Mouse (Mus musculus): ENCODE measurements around the gene Arf3. TPM values are rescaled to one million over a fixed set of nuclear protein-coding genes. Genes with fewer than 3 reads are reported as not detected.
A peak's percentile ranks its signal among the peaks of the same experiment; 100 is the strongest.
"Not testable (repeated sequence)": the region's sequence is repeated elsewhere in the genome, so short reads cannot be mapped to it uniquely, and the experiment has no call there.

Gene Arf3
- polyA plus RNA-seq, 1 experiment from 2014 or later: 11.7 TPM

- 61% methylated on average over 6 of the region's 6 CpGs for WGBS (ENCODE audit: insufficient replicate concordance)
- no peak overlapping the region for H3K9ac ChIP-seq
- H3K4me2 ChIP-seq: no peak overlapping the region
- 0 out of 2 replicates have a peak, but pooled peaks cover 5% of the 10 kb centered on the region for H3K4me1 ChIP-seq (replicated peaks)
- H3K4me3 ChIP-seq (replicated peaks): no peak overlapping the region
- ATAC-seq (ENCODE audit: insufficient read depth): no peak
- H3K27ac ChIP-seq (replicated peaks): no peak overlapping the region
- no peaks in the 10 kb centered on the region for H3K36me3 ChIP-seq (replicated peaks)
- H3K27me3 ChIP-seq: no peaks in the 10 kb centered on the region
- H3K9me3 ChIP-seq (replicated peaks): no peaks in the 10 kb centered on the region
Measured at GRCm38 (mm10) chr15:98747296-98747695, 15.7 kb downstream of the Arf3 start.

- H3K4me2 ChIP-seq: no peak overlapping the region
- no peak for ATAC-seq (ENCODE audit: insufficient read depth)
- no peak overlapping the region for H3K4me3 ChIP-seq (replicated peaks)
- H3K27me3 ChIP-seq: no peaks in the 10 kb centered on the region
- no peak overlapping the region for H3K27ac ChIP-seq (replicated peaks)
- peaks cover 2% of the 10 kb centered on the region; the same call in 1 of the 2 replicates for H3K36me3 ChIP-seq (replicated peaks)
- 0 out of 2 replicates have a peak, but pooled peaks cover 5% of the 10 kb centered on the region for H3K4me1 ChIP-seq (replicated peaks)
- H3K9me3 ChIP-seq (replicated peaks): no peaks in the 10 kb centered on the region
- no peak overlapping the region for H3K9ac ChIP-seq
- WGBS (ENCODE audit: insufficient replicate concordance): 63% methylated on average over 10 of the region's 10 CpGs
Measured at GRCm38 (mm10) chr15:98746344-98746965, 16.6 kb downstream of the Arf3 start.

GRCm38 (mm10) chr15:98743863-98744262 is 19.2 kb downstream of the Arf3 start:
- not testable (repeated sequence) for H3K4me1 ChIP-seq (replicated peaks); H3K4me2 ChIP-seq; H3K4me3 ChIP-seq (replicated peaks); H3K9me3 ChIP-seq (replicated peaks); ATAC-seq (ENCODE audit: insufficient read depth); H3K27ac ChIP-seq (replicated peaks); H3K27me3 ChIP-seq; H3K9ac ChIP-seq
- H3K36me3 ChIP-seq (replicated peaks): peaks cover 23% of the 10 kb centered on the region
- 70% methylated on average over 3 of the region's 3 CpGs for WGBS (ENCODE audit: insufficient replicate concordance)

- 66% methylated on average over 8 of the region's 8 CpGs for WGBS (ENCODE audit: insufficient replicate concordance)
- no peak for ATAC-seq (ENCODE audit: insufficient read depth)
- H3K9ac ChIP-seq: no peak overlapping the region
- H3K9me3 ChIP-seq (replicated peaks): no peaks in the 10 kb centered on the region
- H3K36me3 ChIP-seq (replicated peaks): peaks cover 23% of the 10 kb centered on the region
- H3K27me3 ChIP-seq: no peaks in the 10 kb centered on the region
- no peak overlapping the region for H3K4me3 ChIP-seq (replicated peaks)
- H3K4me1 ChIP-seq (replicated peaks): peaks cover 13% of the 10 kb centered on the region; the same call in 1 of the 2 replicates
- H3K4me2 ChIP-seq: no peak overlapping the region
- H3K27ac ChIP-seq (replicated peaks): no peak overlapping the region
Measured at GRCm38 (mm10) chr15:98742766-98743428, 20.1 kb downstream of the Arf3 start.

- peaks cover 13% of the 10 kb centered on the region; the same call in 1 of the 2 replicates for H3K4me1 ChIP-seq (replicated peaks)
- ATAC-seq (ENCODE audit: insufficient read depth): no peak
- H3K27ac ChIP-seq (replicated peaks): no peak overlapping the region
- H3K9ac ChIP-seq: no peak overlapping the region
- no peaks in the 10 kb centered on the region for H3K9me3 ChIP-seq (replicated peaks)
- 79% methylated on average over 8 of the region's 8 CpGs for WGBS (ENCODE audit: insufficient replicate concordance)
- no peak overlapping the region for H3K4me2 ChIP-seq
- H3K4me3 ChIP-seq (replicated peaks): no peak overlapping the region
- no peaks in the 10 kb centered on the region for H3K27me3 ChIP-seq
- peaks cover 23% of the 10 kb centered on the region for H3K36me3 ChIP-seq (replicated peaks)
Measured at GRCm38 (mm10) chr15:98740219-98740618, 22.8 kb downstream of the Arf3 start.

- 62% methylated on average over 4 of the region's 4 CpGs for WGBS (ENCODE audit: insufficient replicate concordance)
- Histone ChIP-seq H3K36me3 (replicated peaks) (peaks cover 23% of the 10 kb centered on the region), H3K4me2 (no peak overlapping the region), H3K4me3 (replicated peaks) (no peak overlapping the region), H3K9ac (no peak overlapping the region), H3K27me3 (no peaks in the 10 kb centered on the region), H3K4me1 (replicated peaks) (peaks cover 22% of the 10 kb centered on the region), H3K9me3 (replicated peaks) (no peaks in the 10 kb centered on the region), H3K27ac (replicated peaks) (peak overlapping the region; percentile 34)
- 0 out of 2 replicates have a peak, but pooled peaks have one; percentile 22 for ATAC-seq (ENCODE audit: insufficient read depth)
Measured at GRCm38 (mm10) chr15:98738796-98739195, 24.2 kb downstream of the Arf3 start.

- no peak overlapping the region for H3K4me3 ChIP-seq (replicated peaks)
- H3K4me2 ChIP-seq: no peak overlapping the region
- H3K4me1 ChIP-seq (replicated peaks): peaks cover 31% of the 10 kb centered on the region
- H3K9ac ChIP-seq: no peak overlapping the region
- H3K27ac ChIP-seq (replicated peaks): 0 out of 2 replicates have a peak overlapping the region, but pooled peaks have one; percentile 34
- peaks cover 23% of the 10 kb centered on the region for H3K36me3 ChIP-seq (replicated peaks)
- no peak for ATAC-seq (ENCODE audit: insufficient read depth)
- no peaks in the 10 kb centered on the region for H3K9me3 ChIP-seq (replicated peaks)
- H3K27me3 ChIP-seq: no peaks in the 10 kb centered on the region
Measured at GRCm38 (mm10) chr15:98737881-98738280, 25.1 kb downstream of the Arf3 start.

- H3K36me3 ChIP-seq (replicated peaks): peaks cover 22% of the 10 kb centered on the region
- no peak for ATAC-seq (ENCODE audit: insufficient read depth)
- H3K27me3 ChIP-seq: no peaks in the 10 kb centered on the region
- no peaks in the 10 kb centered on the region for H3K9me3 ChIP-seq (replicated peaks)
- H3K4me3 ChIP-seq (replicated peaks): no peak overlapping the region
- 70% methylated on average over 10 of the region's 10 CpGs for WGBS (ENCODE audit: insufficient replicate concordance)
- H3K27ac ChIP-seq (replicated peaks): no peak overlapping the region
- H3K9ac ChIP-seq: no peak overlapping the region
- H3K4me2 ChIP-seq: no peak overlapping the region
- peaks cover 42% of the 10 kb centered on the region for H3K4me1 ChIP-seq (replicated peaks)
Measured at GRCm38 (mm10) chr15:98736521-98736920, 26.5 kb downstream of the Arf3 start.

- H3K27ac ChIP-seq (replicated peaks): peak overlapping the region; percentile 51
- ATAC-seq (ENCODE audit: insufficient read depth): 0 out of 2 replicates have a peak, but pooled peaks have one; percentile 7
Measured at GRCm38 (mm10) chr15:98733976-98734566, 28.9 kb downstream of the Arf3 start.

GRCm38 (mm10) chr15:98733370-98733769 is 29.6 kb downstream of the Arf3 start:
- 12% methylated on average over 6 of the region's 6 CpGs for WGBS (ENCODE audit: insufficient replicate concordance)
- Histone ChIP-seq H3K27ac (replicated peaks) (peak overlapping the region; percentile 51), H3K27me3 (peaks cover 19% of the 10 kb centered on the region)

More at GRCm38 (mm10) chr15:98733976-98734566, 28.9 kb downstream of the Arf3 start:
- H3K9me3 ChIP-seq (replicated peaks): no peaks in the 10 kb centered on the region
- H3K36me3 ChIP-seq (replicated peaks): peaks cover under 1% of the 10 kb centered on the region; the same call in 1 of the 2 replicates
- H3K9ac ChIP-seq: no peak overlapping the region
- peaks cover 12% of the 10 kb centered on the region for H3K27me3 ChIP-seq
- WGBS (ENCODE audit: insufficient replicate concordance): 61% methylated on average over 5 of the region's 5 CpGs
- H3K4me3 ChIP-seq (replicated peaks): no peak overlapping the region
- peaks cover 42% of the 10 kb centered on the region for H3K4me1 ChIP-seq (replicated peaks)
- H3K4me2 ChIP-seq: no peak overlapping the region

GRCm38 (mm10) chr15:98732006-98732531 is 30.9 kb downstream of the Arf3 start:
- no peak overlapping the region for H3K9ac ChIP-seq
- WGBS (ENCODE audit: insufficient replicate concordance): 43% methylated on average over 8 of the region's 8 CpGs
- ATAC-seq (ENCODE audit: insufficient read depth): peak; percentile 24; the same call in 1 of the 2 replicates
- no peak overlapping the region for H3K4me3 ChIP-seq (replicated peaks)
- H3K36me3 ChIP-seq (replicated peaks): no peaks in the 10 kb centered on the region; the same call in 1 of the 2 replicates
- H3K27ac ChIP-seq (replicated peaks): peak overlapping the region; percentile 51; the same call in 1 of the 2 replicates
- peaks cover 50% of the 10 kb centered on the region for H3K4me1 ChIP-seq (replicated peaks)
- H3K9me3 ChIP-seq (replicated peaks): no peaks in the 10 kb centered on the region
- H3K4me2 ChIP-seq: no peak overlapping the region
- peaks cover 27% of the 10 kb centered on the region for H3K27me3 ChIP-seq

More at GRCm38 (mm10) chr15:98733370-98733769, 29.6 kb downstream of the Arf3 start:
- peaks cover 41% of the 10 kb centered on the region for H3K4me1 ChIP-seq (replicated peaks)
- peak; percentile 68 for ATAC-seq (ENCODE audit: insufficient read depth)
- H3K9ac ChIP-seq: no peak overlapping the region
- no peak overlapping the region for H3K4me3 ChIP-seq (replicated peaks)
- no peak overlapping the region; the same call in 1 of the 2 replicates for H3K4me2 ChIP-seq
- H3K9me3 ChIP-seq (replicated peaks): no peaks in the 10 kb centered on the region
- H3K36me3 ChIP-seq (replicated peaks): no peaks in the 10 kb centered on the region; the same call in 1 of the 2 replicates

All from liver, embryonic 15.5 days (tissue).